Mouse (Mus musculus): Measurements from ENCODE around the gene Samd4b. TPM values are rescaled to one million over a fixed set of nuclear protein-coding genes. Genes with fewer than 3 reads are reported as not detected.
A peak's percentile ranks its signal among the peaks of the same experiment; 100 is the strongest.
"Not testable (repeated sequence)": the region's sequence is repeated elsewhere in the genome, so short reads cannot be mapped to it uniquely, and the experiment has no call there.

The Samd4b gene
- total RNA-seq, 2 experiments from 2014 or later: 69.5 to 71.6 TPM

DNA sequence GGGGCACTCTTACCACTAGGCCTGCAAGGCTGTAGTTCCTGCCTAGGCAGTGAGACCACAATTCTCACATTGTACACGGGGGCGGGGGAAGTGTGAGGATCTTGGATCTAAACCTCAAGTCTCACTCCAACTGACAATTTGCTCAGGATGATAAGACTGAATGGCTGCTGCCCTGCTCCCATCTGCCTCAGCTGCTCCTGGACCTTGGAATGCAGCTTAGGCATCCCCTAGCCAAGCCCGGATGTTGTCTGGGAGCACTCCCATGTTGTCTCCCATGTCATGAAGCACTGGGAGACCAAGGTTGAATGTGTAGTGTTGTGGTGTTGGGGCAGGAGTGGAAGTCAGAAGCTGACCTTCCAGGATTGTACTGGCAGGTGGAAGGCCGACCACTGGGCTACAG, 30.4 kb downstream of the Samd4b start:
- no peak for DNase-seq (ENCODE audit: low spot score in 2 of 2)

GRCm38 (mm10) chr7:28565407-28565806, 32.5 kb downstream of the Samd4b start:
- no peak for DNase-seq (ENCODE audit: low spot score in 2 of 2)

DNA sequence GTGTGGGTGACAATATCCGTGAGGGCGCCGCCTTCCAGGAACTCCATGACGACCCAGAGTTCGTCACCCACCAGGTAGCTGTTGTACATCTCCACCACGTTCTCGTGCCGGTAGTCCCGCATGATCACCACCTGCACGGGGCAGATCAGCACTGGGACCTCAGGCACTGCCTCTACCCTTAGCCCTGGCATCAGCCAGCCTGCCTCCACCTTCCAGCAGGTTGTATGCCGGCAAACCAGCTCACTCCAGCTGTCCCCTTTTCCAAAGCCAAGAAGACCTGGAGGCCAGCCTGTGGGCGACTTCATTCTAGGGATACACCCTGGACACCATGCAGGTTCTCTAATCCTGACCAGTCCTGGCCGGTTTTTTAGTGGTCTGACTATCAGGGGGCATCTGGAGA, 35.0 kb downstream of the Samd4b start:
- DNase-seq (ENCODE audit: low spot score in 2 of 2): no peak

GRCm38 (mm10) chr7:28562371-28562770, 35.6 kb downstream of the Samd4b start:
- no peak for DNase-seq (ENCODE audit: low spot score in 2 of 2)

GRCm38 (mm10) chr7:28561967-28562366, 36.0 kb downstream of the Samd4b start:
- no peak for DNase-seq (ENCODE audit: low spot score in 2 of 2)

DNA sequence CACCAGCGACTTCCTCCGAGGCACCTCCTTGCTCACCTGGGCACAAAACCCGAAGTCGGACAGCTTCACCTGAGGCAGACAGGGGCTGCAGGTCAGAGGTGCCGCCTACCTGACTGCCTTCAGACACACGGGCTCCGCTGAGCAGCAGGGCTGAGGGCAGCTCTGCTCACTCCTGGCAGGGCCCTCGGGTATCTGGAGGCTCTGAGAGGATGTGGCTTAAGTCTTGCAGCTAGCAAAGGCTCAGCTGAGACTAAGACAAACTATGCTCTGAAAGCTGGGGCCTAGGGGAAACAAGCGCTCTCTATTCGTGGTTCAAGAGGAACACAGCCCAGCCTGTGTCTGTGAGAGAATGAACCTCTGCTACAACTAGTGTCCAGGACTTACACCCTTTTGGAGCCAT, 37.1 kb downstream of the Samd4b start:
- no peak for DNase-seq (ENCODE audit: low spot score in 2 of 2)

- no peak for DNase-seq (ENCODE audit: low spot score in 2 of 2)
These were observed 39.5 kb downstream of the Samd4b start for GRCm38 (mm10) chr7:28558486-28558885.

DNA sequence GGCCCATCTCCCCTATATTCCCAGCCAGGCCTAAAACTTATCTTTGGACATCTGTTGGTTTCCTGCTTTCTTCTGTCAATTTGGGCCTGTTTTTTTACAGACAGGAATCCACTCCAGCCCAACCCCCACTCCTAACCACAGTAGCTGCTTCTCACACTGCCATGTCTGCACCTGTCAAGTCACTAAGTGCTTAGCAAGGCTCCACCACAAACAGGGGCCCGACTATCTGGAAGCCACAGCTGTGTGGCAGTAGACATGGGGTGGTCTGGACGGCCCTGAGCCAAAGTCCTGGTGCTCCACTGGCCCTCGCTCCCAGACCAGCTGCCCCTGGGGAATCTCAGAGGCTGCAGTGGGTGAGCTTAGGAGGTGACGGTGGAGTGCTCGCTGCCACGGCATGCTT, 40.2 kb downstream of the Samd4b start:
- no peak for DNase-seq (ENCODE audit: low spot score in 2 of 2)

- DNase-seq (ENCODE audit: low spot score in 2 of 2): no peak
These were observed 40.9 kb downstream of the Samd4b start for GRCm38 (mm10) chr7:28557069-28557468.

DNA sequence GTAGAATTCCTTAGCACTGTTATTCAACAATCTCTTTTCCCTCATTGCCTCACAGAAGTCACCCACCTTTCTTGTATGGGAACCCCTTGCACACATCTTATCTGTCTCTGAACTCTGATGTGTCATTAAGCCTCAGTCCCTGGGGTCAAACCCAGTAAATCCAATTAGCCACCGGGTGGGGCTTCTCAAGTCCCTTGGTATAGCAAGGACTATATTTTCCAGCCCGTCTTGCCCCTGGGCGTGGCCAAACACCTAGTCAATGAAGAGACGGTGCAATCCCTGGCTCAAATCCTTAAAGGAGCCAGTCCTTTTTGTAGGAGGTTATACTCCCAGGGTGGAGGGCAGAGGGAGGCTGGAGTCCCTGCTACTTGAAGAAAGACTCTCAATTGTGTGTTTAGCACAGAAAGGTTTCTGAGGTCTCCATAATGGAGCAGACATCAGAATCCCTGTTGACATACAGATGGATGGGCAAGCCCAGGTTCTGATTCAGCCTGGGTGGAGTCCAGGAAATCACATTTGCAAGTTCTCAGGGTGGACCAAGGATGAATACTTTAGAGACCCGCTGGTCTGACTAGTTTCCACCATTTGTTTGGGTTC, 41.9 kb downstream of the Samd4b start:
- no peak for DNase-seq (ENCODE audit: low spot score in 2 of 2)

DNA sequence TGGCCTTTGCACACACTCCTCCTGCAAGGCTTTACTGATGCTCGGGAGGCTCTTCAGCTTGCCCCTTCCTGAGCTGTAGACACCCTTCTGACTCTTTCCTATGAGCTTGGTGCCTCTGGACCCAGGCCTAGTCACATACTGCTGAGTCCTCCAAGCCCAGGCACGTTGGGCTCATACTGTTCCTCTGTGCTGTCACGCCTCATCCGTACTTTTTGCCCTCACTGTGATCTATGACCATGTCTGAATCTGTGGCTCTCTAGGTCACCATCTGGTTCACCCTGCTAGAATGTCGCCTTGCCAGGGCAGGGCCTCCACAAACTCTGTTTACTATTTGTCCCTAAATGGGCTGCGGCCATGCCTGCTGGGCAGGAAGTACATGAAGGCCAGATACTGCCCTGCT, 44.9 kb downstream of the Samd4b start:
- no peak for DNase-seq (ENCODE audit: low spot score in 2 of 2)

GRCm38 (mm10) chr7:28547628-28548027, 50.3 kb downstream of the Samd4b start:
- no peak for DNase-seq (ENCODE audit: low spot score in 2 of 2)

DNA sequence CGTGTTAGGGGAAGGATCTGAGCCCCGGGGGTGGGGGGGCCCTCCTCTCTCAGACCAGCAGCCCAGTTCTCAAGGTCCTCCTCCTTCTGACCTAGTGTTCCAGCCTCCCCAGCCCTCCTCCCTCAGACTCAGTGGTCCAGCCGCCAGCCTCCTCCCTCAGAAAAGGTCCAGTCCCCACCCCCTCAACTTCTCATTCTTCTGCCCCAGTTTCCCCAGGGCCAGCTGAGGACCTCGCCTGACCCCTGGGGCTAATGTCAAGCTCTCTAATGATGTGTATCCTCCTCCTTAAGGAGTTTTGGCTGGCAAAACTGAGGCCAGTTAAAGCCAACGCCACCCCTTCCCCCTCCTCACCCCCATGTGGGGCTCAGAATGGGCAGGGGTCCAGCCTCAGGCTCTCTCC, 50.8 kb downstream of the Samd4b start, which contains the start of gene Nccrp1:
Gene Nccrp1, minus strand, starts transcription at position 101 of the 400 bp plus-strand sequence.
- DNase-seq (ENCODE audit: low spot score in 2 of 2): no peak

DNA sequence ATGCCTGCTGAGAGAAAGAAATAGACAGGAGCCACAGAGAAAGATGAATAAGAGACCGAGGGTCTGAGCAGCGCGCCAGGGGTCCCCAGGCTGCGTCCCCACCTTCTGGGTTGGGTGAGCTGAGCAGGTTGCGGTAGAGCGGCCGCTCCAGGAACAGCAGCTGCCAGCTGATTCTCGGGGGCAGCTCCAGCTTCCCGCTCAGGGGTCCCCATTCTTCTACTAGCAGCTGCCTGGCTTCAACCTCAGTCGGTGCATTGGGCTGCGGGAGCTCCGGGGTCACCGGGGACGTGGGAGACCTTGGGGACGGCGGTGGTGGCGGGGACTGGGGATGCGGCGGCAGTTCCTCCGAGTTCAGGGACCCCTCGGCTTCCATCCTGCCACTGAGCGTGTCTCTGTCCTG, 51.3 kb downstream of the Samd4b start:
- no peak for DNase-seq (ENCODE audit: low spot score in 2 of 2)

GRCm38 (mm10) chr7:28545891-28546210, 52.1 kb downstream of the Samd4b start:
- no peak for DNase-seq (ENCODE audit: low spot score in 2 of 2)

DNA sequence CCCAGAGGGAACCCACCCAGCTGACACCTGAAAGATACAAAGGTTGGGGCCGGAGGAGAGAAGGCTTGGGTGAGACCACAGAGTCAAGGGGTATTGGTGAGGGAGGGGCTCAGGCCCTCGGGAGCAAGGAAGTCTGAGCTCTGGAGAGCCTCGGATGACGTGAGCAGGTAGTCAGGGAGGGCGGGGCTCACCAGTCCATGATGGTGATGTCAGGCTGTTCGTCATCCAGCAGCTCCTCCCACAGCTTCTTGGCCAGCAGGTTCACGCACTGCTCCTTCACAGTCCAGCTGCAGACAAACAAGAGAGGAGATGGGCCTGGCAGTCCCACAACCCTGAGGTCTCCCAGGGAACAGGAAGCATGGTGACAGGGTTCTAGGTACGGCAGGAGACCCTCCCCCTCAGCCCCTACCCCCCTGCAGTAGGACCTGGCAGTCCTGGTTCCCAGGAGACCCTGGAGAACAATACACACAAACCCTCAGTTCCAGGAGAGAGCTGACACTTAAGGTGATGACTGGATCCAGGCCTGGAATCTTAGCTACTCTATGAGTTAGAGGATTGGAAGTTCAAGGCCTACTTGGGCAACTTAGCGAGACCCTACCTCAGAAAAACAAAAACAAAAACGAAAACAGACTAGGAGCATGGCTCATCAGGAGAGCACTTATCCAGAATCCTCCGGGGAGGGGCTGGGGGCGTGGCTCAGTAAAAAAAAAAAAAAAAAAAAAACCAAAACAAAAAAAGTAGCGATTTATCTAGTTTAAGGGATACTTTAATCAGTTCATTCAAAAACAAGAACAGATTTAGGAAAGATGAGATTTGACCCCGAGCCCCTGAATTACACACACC, 52.7 kb downstream of the Samd4b start:
- DNase-seq (ENCODE audit: low spot score in 2 of 2): no peak

DNA sequence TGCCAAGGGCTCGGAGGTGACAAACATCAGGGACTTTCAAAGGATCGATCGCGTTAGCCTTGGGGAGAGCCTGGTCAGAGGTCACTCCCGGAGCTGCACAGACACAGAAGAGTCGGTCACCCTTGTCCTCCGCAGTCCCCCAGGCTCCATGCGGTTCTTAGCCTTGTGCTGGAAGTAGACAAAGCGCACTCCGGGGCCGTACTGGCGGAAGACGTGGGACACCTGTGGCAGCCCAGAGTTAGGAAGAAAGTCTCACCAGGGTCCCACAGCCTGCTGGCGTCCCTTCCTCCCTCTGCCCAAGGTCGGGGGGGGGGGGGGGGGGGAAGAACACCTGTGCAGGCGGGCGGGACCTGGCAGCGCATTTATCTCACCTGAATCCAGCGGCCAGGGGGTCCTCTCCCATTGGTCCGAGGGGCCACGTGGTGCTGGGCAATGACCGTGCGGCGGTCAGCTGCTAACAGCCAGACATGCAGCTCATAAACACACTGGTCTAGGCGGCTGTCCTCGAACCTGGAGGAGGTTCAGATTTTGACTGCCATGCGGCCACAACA, 53.8 kb downstream of the Samd4b start:
- no peak for DNase-seq (ENCODE audit: low spot score in 2 of 2)

- no peak for DNase-seq (ENCODE audit: low spot score in 2 of 2)
These were observed 57.4 kb downstream of the Samd4b start, which contains the start of gene Sycn for GRCm38 (mm10) chr7:28540526-28540925. Gene Sycn, plus strand, starts transcription at chr7:28540885.

DNA sequence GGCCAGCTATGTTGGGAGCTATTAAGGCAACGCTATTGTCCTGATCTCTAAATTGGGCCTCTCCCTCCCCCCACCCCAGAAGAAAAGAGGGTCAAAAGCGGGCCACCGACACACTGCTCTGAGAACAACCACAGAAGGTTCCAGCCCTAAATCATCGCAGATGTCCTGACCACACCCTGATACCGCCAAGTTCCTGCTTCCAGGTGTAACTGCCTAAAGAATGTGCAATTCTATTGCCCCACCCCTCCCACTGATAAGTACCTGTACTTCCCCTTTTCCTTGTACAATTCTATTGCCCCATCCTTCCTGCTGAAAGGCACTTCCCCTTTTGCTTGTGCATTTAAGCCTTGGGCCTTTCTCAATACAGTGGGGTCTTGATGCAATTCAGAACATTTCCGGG, 59.1 kb downstream of the Samd4b start:
- not testable (repeated sequence) for DNase-seq (ENCODE audit: low spot score in 2 of 2)

GRCm38 (mm10) chr7:28532005-28532404, 65.9 kb downstream of the Samd4b start:
- no peak for DNase-seq (ENCODE audit: low spot score in 2 of 2)

DNA sequence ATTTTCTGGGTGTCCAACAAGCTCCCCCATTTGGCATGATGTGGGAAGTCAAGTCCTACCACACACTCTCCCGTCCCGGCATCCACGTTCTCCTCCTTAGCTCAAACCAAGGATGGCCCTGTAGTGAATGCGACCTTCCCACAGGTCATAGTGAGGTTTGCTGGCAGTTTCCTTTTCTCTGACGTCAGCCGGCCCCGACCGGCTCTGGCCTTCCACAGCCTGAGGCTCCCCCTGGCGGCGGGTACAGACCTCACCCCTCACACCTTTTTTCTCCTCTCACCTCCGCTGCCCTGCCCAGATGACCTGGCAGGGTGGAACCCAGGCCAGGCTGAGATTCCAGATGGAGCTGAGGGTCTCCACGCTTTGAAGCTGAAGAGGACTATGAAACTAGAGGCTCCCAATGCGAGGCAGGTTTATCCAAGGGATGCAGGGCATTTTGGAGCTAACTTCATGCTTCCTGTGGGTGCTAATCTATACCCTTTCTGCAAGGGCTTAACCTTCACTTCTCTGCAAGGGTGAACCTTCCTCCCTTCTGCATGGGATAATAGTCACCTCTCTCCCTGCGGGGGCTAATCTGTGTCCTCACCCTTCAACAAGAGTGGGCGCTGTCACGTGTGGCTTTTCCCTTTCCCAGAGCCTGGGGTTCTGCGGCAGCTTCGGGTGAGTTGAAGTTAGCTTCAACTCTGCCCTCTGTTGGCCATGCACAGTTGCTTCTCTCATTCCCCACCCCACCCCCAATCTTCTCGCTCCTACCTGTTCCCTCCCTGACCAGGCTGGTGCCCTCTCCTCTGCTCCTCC, 69.8 kb downstream of the Samd4b start:
- DNase-seq (ENCODE audit: low spot score in 2 of 2): peak; percentile 39 to 53

GRCm38 (mm10) chr7:28522536-28522935, 75.4 kb downstream of the Samd4b start, which contains the start of gene Ifnl3:
Gene Ifnl3, plus strand, starts transcription at chr7:28522836.
- not testable (repeated sequence) for DNase-seq (ENCODE audit: low spot score in 2 of 2)

All from layer of hippocampus, postnatal 14 days (tissue).